Comparison of ENCODE assay signal across 16 mouse cellular contexts in the genomic region with DNA sequence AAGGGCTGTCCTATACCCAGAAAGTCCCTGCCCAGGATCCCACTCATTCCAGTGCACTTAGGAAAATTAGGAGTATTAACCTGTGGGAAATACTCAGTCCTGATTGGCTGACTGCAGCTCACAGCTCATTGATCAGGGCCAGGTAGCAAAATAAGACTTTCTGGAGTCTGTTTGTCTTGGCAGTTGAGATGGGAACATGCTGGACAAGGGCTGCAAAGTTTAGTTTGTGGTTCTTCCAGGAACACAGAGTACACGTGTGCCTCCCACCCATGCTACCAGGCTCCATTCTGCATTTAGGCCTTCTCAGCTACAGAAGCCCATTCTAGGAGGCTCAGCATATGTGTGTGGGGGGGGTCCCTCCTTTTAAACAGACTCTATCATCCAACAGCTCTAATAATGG. TPM values are rescaled to one million over a fixed set of nuclear protein-coding genes. Genes with fewer than 3 reads are reported as not detected.
"Had no signal": no experiment of that assay in that cellular context is flagged by ENCODE, and none has a peak within 500 bp of the region (broad histone marks: within the 10 kb centered on the region; RNA-seq: fewer than 3 reads in every experiment).

No protein-coding gene starts in this region.

- H3K4me1 ChIP-seq: neural tube, embryonic 15.5 days; stomach, embryonic 15.5 days had no signal

- H3K36me3 ChIP-seq: neural tube, embryonic 15.5 days; stomach, embryonic 15.5 days had no signal

- H3K4me3 ChIP-seq: neural tube, embryonic 15.5 days; stomach, embryonic 15.5 days had no signal

- H3K27ac ChIP-seq: neural tube, embryonic 15.5 days; stomach, embryonic 15.5 days; stomach, postnatal 0 days had no signal

- H3K9ac ChIP-seq: neural tube, embryonic 15.5 days; stomach, embryonic 15.5 days had no signal

- H3K9me3 ChIP-seq: neural tube, embryonic 15.5 days; stomach, embryonic 15.5 days had no signal

- H3K27me3 ChIP-seq: neural tube, embryonic 15.5 days; stomach, embryonic 15.5 days had no signal

- DNase-seq: retina, postnatal 1 day; right cerebral cortex, adult 18-20 months; right cerebral cortex, postnatal 14 days; right cerebral cortex, postnatal 25 days; right cerebral cortex, postnatal 4 days; spleen, adult 18-20 months; thymus, adult 18-20 months; thymus, adult 2 months; thymus, postnatal 14 days; thymus, postnatal 25 days; thymus, postnatal 36 days; thymus, postnatal 4 days had no signal

- H3K4me2 ChIP-seq: neural tube, embryonic 15.5 days; stomach, embryonic 15.5 days had no signal

RNA-seq across cellular contexts. Expression of a gene that starts 42.3 kb away (rescaled TPM):
- total RNA-seq: neutrophil, adult 5-6 weeks had no signal
